Mouse (Mus musculus) forebrain, embryonic 10.5 days (tissue): ENCODE data around the gene Rptor. TPM values are rescaled to one million over a fixed set of nuclear protein-coding genes. Genes with fewer than 3 reads are reported as not detected.
A peak's percentile ranks its signal among the peaks of the same experiment; 100 is the strongest.
"Not testable (repeated sequence)": the region's sequence is repeated elsewhere in the genome, so short reads cannot be mapped to it uniquely, and the experiment has no call there.

ENCODE experiments used
- DNase-seq: peaks from one replicate; pipeline ENCODE4 v3.0.0-alpha.2; 2017; ENCODE audit warnings: low spot score; ENCODE audit errors: extremely low spot score
- H3K27ac ChIP-seq: fragments of 300-500 bp; sonication (generic); 2 replicates; pipeline ENCODE4 v1.5.1; 2016; ENCODE audit warnings: mild to moderate bottlenecking
- H3K27me3 ChIP-seq: fragments of 300-500 bp; sonication (generic); 2 replicates; pipeline ENCODE4 v1.6.1; 2016; ENCODE audit warnings: mild to moderate bottlenecking; ENCODE audit not compliant: poor library complexity, severe bottlenecking
- H3K36me3 ChIP-seq: fragments of 300-500 bp; sonication (generic); replicated peaks from 2 replicates; pipeline ENCODE4 v1.6.1; 2016; ENCODE audit warnings: mild to moderate bottlenecking, moderate library complexity
- H3K4me1 ChIP-seq: fragments of 300-500 bp; sonication (generic); 2 replicates; pipeline ENCODE4 v1.6.1; 2016
- H3K4me3 ChIP-seq: fragments of 300-500 bp; sonication (generic); 2 replicates; pipeline ENCODE4 v1.5.1; 2016; ENCODE audit warnings: mild to moderate bottlenecking, moderate library complexity
- H3K9me3 ChIP-seq: fragments of 300-500 bp; sonication (generic); 2 replicates; pipeline ENCODE4 v1.6.1; 2016; ENCODE audit warnings: mild to moderate bottlenecking, moderate library complexity
- WGBS: fragments of 180-500 bp; shearing (Covaris S2); methylation state at CpG from one replicate; pipeline ENCODE4 v1.1.7; 2016; 5-methylcytosine and 5-hydroxymethylcytosine counted together
- polyA plus RNA-seq: library from polyadenylated mRNA; unstranded; fragments of >200 nt; fragmentation: Nextera tagmentation; extraction: Ambion mirVana; gene quantifications from 2 replicates; pipeline ENCODE4 v1.2.1, GENCODE M21; 2016

Rptor gene
- polyA plus RNA-seq, 1 experiment from 2014 or later = 12.8 TPM

- peaks cover 63% of the 10 kb centered on the region for H3K4me1 ChIP-seq
- no peak for DNase-seq
- no peak overlapping the region for H3K27ac ChIP-seq
- 86% methylated on average over 9 of the region's 9 CpGs for WGBS
- H3K27me3 ChIP-seq = no peaks in the 10 kb centered on the region
- H3K4me3 ChIP-seq = no peak overlapping the region
- H3K9me3 ChIP-seq = no peaks in the 10 kb centered on the region
- H3K36me3 ChIP-seq = no peaks in the 10 kb centered on the region
Measured at GRCm38 (mm10) chr11:119640491-119640890, 37.8 kb downstream of the Rptor start.

- H3K9me3 ChIP-seq = no peaks in the 10 kb centered on the region
- 89% methylated on average over 9 of the region's 9 CpGs for WGBS
- no peak overlapping the region for H3K27ac ChIP-seq
- H3K4me3 ChIP-seq = no peak overlapping the region
- H3K27me3 ChIP-seq = no peaks in the 10 kb centered on the region
- no peaks in the 10 kb centered on the region for H3K36me3 ChIP-seq
- peaks cover 65% of the 10 kb centered on the region for H3K4me1 ChIP-seq
- DNase-seq = no peak
Measured at GRCm38 (mm10) chr11:119641831-119642381, 39.2 kb downstream of the Rptor start.

- Histone ChIP-seq H3K4me3 (no peak overlapping the region), H3K4me1 (peaks cover 53% of the 10 kb centered on the region), H3K27me3 (no peaks in the 10 kb centered on the region), H3K9me3 (no peaks in the 10 kb centered on the region), H3K27ac (no peak overlapping the region), H3K36me3 (no peaks in the 10 kb centered on the region)
- 89% methylated on average over 7 of the region's 7 CpGs for WGBS
- no peak for DNase-seq
Measured at GRCm38 (mm10) chr11:119643347-119643746, 40.6 kb downstream of the Rptor start.

- Histone ChIP-seq H3K27me3 (no peaks in the 10 kb centered on the region), H3K4me3 (no peak overlapping the region), H3K36me3 (no peaks in the 10 kb centered on the region), H3K27ac (0 out of 2 replicates have a peak overlapping the region, but pooled peaks have one; percentile 53), H3K9me3 (no peaks in the 10 kb centered on the region), H3K4me1 (peaks cover 50% of the 10 kb centered on the region)
- DNase-seq = no peak
- 91% methylated on average over 7 of the region's 7 CpGs for WGBS
Measured at GRCm38 (mm10) chr11:119644140-119644539, 41.4 kb downstream of the Rptor start.

GRCm38 (mm10) chr11:119644612-119645379, 42.1 kb downstream of the Rptor start:
- H3K4me1 ChIP-seq = peaks cover 51% of the 10 kb centered on the region
- no peak overlapping the region for H3K4me3 ChIP-seq
- H3K36me3 ChIP-seq = no peaks in the 10 kb centered on the region
- DNase-seq = peak; percentile 23
- WGBS = 67% methylated on average over 14 of the region's 14 CpGs
- H3K9me3 ChIP-seq = no peaks in the 10 kb centered on the region
- H3K27ac ChIP-seq = peak overlapping the region; percentile 53; the same call in 1 of the 2 replicates
- no peaks in the 10 kb centered on the region for H3K27me3 ChIP-seq

GRCm38 (mm10) chr11:119650456-119650855, 47.8 kb downstream of the Rptor start:
- no peaks in the 10 kb centered on the region for H3K9me3 ChIP-seq
- DNase-seq = no peak
- H3K27ac ChIP-seq = no peak overlapping the region
- peaks cover 39% of the 10 kb centered on the region for H3K4me1 ChIP-seq
- H3K4me3 ChIP-seq = no peak overlapping the region
- H3K36me3 ChIP-seq = no peaks in the 10 kb centered on the region
- no peaks in the 10 kb centered on the region for H3K27me3 ChIP-seq

GRCm38 (mm10) chr11:119653336-119653735, 50.6 kb downstream of the Rptor start:
- no peaks in the 10 kb centered on the region for H3K9me3 ChIP-seq
- no peak overlapping the region for H3K4me3 ChIP-seq
- no peak overlapping the region for H3K27ac ChIP-seq
- H3K36me3 ChIP-seq = peaks cover 4% of the 10 kb centered on the region
- 86% methylated on average over 9 of the region's 9 CpGs for WGBS
- no peaks in the 10 kb centered on the region for H3K27me3 ChIP-seq
- H3K4me1 ChIP-seq = peaks cover 33% of the 10 kb centered on the region
- no peak for DNase-seq

- H3K36me3 ChIP-seq = peaks cover 18% of the 10 kb centered on the region
- 92% methylated on average over 6 of the region's 6 CpGs for WGBS
- no peak overlapping the region for H3K4me3 ChIP-seq
- DNase-seq = no peak
- no peaks in the 10 kb centered on the region for H3K27me3 ChIP-seq
- no peaks in the 10 kb centered on the region for H3K9me3 ChIP-seq
- no peak overlapping the region for H3K27ac ChIP-seq
- H3K4me1 ChIP-seq = peaks cover 9% of the 10 kb centered on the region
Measured at GRCm38 (mm10) chr11:119657534-119657933, 54.8 kb downstream of the Rptor start.

GRCm38 (mm10) chr11:119659296-119659695, 56.6 kb downstream of the Rptor start:
- WGBS = 89% methylated on average over 3 of the region's 3 CpGs
- Histone ChIP-seq H3K27ac (no peak overlapping the region), H3K4me1 (peaks cover 9% of the 10 kb centered on the region), H3K9me3 (no peaks in the 10 kb centered on the region), H3K36me3 (peaks cover 18% of the 10 kb centered on the region), H3K4me3 (no peak overlapping the region), H3K27me3 (no peaks in the 10 kb centered on the region)
- DNase-seq = no peak

- not testable (repeated sequence) for H3K9me3 ChIP-seq, H3K27ac ChIP-seq, H3K27me3 ChIP-seq, H3K4me3 ChIP-seq
- Histone ChIP-seq H3K4me1 (peaks cover 25% of the 10 kb centered on the region), H3K36me3 (peaks cover 18% of the 10 kb centered on the region)
- peak; percentile 31 for DNase-seq
- WGBS = 41% methylated on average over 3 of the region's 4 CpGs
Measured at GRCm38 (mm10) chr11:119661479-119661878, 58.8 kb downstream of the Rptor start.

GRCm38 (mm10) chr11:119663876-119664275, 61.2 kb downstream of the Rptor start:
- H3K27me3 ChIP-seq = no peaks in the 10 kb centered on the region
- H3K27ac ChIP-seq = no peak overlapping the region
- no peaks in the 10 kb centered on the region for H3K9me3 ChIP-seq
- H3K4me1 ChIP-seq = peaks cover 30% of the 10 kb centered on the region
- H3K4me3 ChIP-seq = no peak overlapping the region
- 94% methylated on average over 2 of the region's 2 CpGs for WGBS
- H3K36me3 ChIP-seq = peaks cover 11% of the 10 kb centered on the region
- no peak for DNase-seq

- 86% methylated on average over 10 of the region's 10 CpGs for WGBS
- Histone ChIP-seq H3K4me3 (no peak overlapping the region), H3K4me1 (peaks cover 34% of the 10 kb centered on the region), H3K36me3 (peaks cover 5% of the 10 kb centered on the region), H3K9me3 (no peaks in the 10 kb centered on the region), H3K27me3 (no peaks in the 10 kb centered on the region), H3K27ac (no peak overlapping the region)
- no peak for DNase-seq
Measured at GRCm38 (mm10) chr11:119664678-119665307, 62.1 kb downstream of the Rptor start.

- Histone ChIP-seq H3K4me3 (no peak overlapping the region), H3K4me1 (peaks cover 36% of the 10 kb centered on the region), H3K27me3 (no peaks in the 10 kb centered on the region), H3K9me3 (no peaks in the 10 kb centered on the region), H3K36me3 (no peaks in the 10 kb centered on the region), H3K27ac (no peak overlapping the region)
- no peak for DNase-seq
- 92% methylated on average over 5 of the region's 5 CpGs for WGBS
Measured at GRCm38 (mm10) chr11:119665308-119665702, 62.6 kb downstream of the Rptor start.
